In genomic region chrX:58812824-58813223, GRCm38 (mm10) we compare ENCODE assay signal across 8 mouse cellular contexts.
A peak's percentile ranks its signal among the peaks of the same experiment; 100 is the strongest.
DNase-seq lines count a peak whose midpoint lies in the region; ATAC-seq and TF ChIP-seq lines count a peak whose summit lies in the region.
"Not testable (repeated sequence)": the region's sequence is repeated elsewhere in the genome, so short reads cannot be mapped to it uniquely, and the experiment has no call there.

No protein-coding gene starts in this region.

- H3K27me3 ChIP-seq in embryonic facial prominence, embryonic 10.5 days (replicated peaks; ENCODE audit: low read depth, poor library complexity, severe bottlenecking); liver, postnatal 0 days (ENCODE audit: insufficient read depth, low read length): not testable (repeated sequence)

- not testable (repeated sequence) for H3K9me3 ChIP-seq in embryonic facial prominence, embryonic 10.5 days; liver, postnatal 0 days (ENCODE audit: low read length)

- not testable (repeated sequence) for H3K9ac ChIP-seq in liver, postnatal 0 days (replicated peaks)

- H3K4me2 ChIP-seq in liver, postnatal 0 days (ENCODE audit: low read depth, low read length) = not testable (repeated sequence)

- not testable (repeated sequence) for H3K36me3 ChIP-seq in embryonic facial prominence, embryonic 10.5 days (replicated peaks); liver, postnatal 0 days (replicated peaks; ENCODE audit: insufficient read depth, low read length)

- not testable (repeated sequence) for H3K27ac ChIP-seq in embryonic facial prominence, embryonic 10.5 days (replicated peaks); liver, postnatal 0 days (ENCODE audit: low read depth)

- TF ChIP-seq EP300 in liver, postnatal 0 days (IDR thresholded peaks at IDR 0.05; ENCODE audit: low read depth) = not testable (repeated sequence)

- TF ChIP-seq CTCF in liver, postnatal 0 days (IDR thresholded peaks at IDR 0.05; ENCODE audit: low read depth) = 0 out of 2 replicates have a peak, but pooled peaks have one; percentile 19

- intact Hi-C loops in heart, postnatal 10 days (cut with DNase I) = loop anchor here (10.0 kb wide), 2 partner anchors 322 to 362 kb away; no protein-coding TSS in a partner anchor

- WGBS in embryonic facial prominence, embryonic 10.5 days = 46% methylated on average over 1 of the region's 1 CpGs
- WGBS in liver, postnatal 0 days (ENCODE audit: insufficient replicate concordance) = 53% methylated on average over 1 of the region's 1 CpGs

- not testable (repeated sequence) for H3K4me1 ChIP-seq in embryonic facial prominence, embryonic 10.5 days; liver, postnatal 0 days (ENCODE audit: insufficient read depth)

- ATAC-seq in liver, postnatal 0 days = not testable (repeated sequence)

- DNase-seq in 416B (ENCODE audit: low read depth) = peak; percentile 8
- DNase-seq in Muller cell, postnatal 12 days (ENCODE audit: inconsistent ontology term) = peak; percentile 10
- peak; percentile 3 for DNase-seq in cerebellum, adult 9-10 months
- peak; percentile 7 for DNase-seq in embryonic facial prominence, embryonic 10.5 days (ENCODE audit: low spot score)
- DNase-seq in heart, postnatal 10 days = peak; percentile 0 to 12
- DNase-seq in kidney, postnatal 14 days = peak; percentile 1
- not testable (repeated sequence) for DNase-seq in liver, postnatal 0 days
- DNase-seq in retina, embryonic 14.5 days (ENCODE audit: low spot score) = peak; percentile 56

- H3K4me3 ChIP-seq in embryonic facial prominence, embryonic 10.5 days; liver, postnatal 0 days (ENCODE audit: low read depth, low read length): not testable (repeated sequence)
